Mouse (Mus musculus) embryonic fibroblast, embryonic 13.5 days (primary cell): ENCODE measurements around the gene Sesn1.
"Not testable (repeated sequence)": the region's sequence is repeated elsewhere in the genome, so short reads cannot be mapped to it uniquely, and the experiment has no call there.

Experiments
- CTCF ChIP-seq: IDR thresholded peaks from 2 replicates; pipeline ENCODE4 v1.5.1; 2011; ENCODE audit warnings: mild to moderate bottlenecking, control low read depth, low read length, moderate library complexity, borderline replicate concordance; ENCODE audit not compliant: insufficient read depth
- POLR2A ChIP-seq: IDR thresholded peaks from 2 replicates; pipeline ENCODE4 v1.6.1; 2011; ENCODE audit warnings: low read depth, mild to moderate bottlenecking, control low read depth, low read length, moderate library complexity

DNA sequence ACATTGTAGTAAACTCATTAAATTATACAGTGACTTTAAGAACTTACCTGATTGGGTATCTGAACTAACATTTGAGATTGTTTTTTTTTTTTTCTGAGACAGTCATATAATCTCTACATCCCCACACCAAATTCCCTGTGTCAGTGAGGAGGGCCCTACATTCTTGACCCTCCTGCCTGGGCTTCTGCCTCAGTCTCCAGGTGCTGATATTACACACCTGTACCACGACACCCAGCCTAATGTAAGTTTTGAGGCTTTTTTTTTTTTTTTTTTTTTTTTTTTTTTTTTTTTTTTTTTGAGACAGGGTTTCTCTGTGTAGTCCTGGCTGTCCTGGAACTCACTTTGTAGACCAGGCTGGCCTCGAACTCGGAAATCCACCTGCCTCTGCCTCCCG lies 13.5 kb downstream of the Sesn1 start:
- not testable (repeated sequence) for TF ChIP-seq POLR2A, CTCF
